Mouse (Mus musculus) monocyte, adult 5-6 weeks (primary cell): ENCODE measurements at regions not wholly inside any gene's neighbourhood (a gene's known extent, or its start where the extent isn't known, plus 50 kb on each side); places are given as distances from the start of the nearest gene placed in this dataset.
A peak's percentile ranks its signal among the peaks of the same experiment; 100 is the strongest.

ENCODE experiments used
- ATAC-seq: fragments of 153-309, 156-312 bp; replicated peaks from 2 replicates; pipeline ENCODE4 v1.8.0; 2017; ENCODE audit warnings: mild to moderate bottlenecking; ENCODE audit not compliant: low TSS enrichment, insufficient number of reproducible peaks, severe bottlenecking, poor library complexity, low FRiP score

DNA sequence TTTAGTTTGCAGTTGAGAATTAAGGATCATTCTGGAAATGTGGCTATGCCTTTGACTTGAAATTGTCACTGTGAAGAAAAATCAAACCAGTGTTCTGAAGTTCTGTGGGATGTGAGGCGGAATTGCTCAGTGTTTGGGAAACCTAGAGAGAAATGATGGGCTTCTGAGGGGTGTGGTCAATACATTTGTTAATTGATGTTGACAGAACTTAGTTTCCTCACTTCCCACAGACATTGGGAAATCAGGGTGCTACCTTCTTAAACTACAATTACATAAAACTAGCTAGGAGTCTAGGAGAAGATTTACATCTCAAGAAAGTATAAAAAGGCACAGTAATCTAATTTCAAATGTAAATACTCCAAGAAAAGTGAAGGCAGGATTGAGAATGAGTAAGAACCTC is 151.1 kb upstream of the Tusc1 start:
- 0 out of 2 replicates have a peak, but pooled peaks have one; percentile 61 for ATAC-seq

DNA sequence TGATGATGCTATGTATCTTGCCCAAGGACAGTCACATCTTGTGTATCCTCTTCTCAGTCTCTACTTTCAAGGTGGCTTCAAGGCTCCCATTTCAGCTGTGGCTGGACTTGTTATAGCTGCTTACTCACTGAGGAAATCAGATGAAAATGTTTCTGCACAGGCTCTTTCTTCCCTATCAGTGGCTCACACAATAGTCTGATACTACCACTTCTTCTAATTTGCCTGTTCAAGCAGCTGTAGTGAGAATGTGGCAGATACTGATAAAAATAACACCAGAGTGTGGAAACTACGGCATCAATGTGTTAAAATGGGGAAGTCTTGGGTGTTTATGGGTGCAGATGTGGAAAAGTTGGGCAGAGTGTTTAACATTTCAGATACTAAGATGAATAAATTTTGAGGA is 145.9 kb upstream of the Tusc1 start:
- ATAC-seq, result peak; percentile 91

DNA sequence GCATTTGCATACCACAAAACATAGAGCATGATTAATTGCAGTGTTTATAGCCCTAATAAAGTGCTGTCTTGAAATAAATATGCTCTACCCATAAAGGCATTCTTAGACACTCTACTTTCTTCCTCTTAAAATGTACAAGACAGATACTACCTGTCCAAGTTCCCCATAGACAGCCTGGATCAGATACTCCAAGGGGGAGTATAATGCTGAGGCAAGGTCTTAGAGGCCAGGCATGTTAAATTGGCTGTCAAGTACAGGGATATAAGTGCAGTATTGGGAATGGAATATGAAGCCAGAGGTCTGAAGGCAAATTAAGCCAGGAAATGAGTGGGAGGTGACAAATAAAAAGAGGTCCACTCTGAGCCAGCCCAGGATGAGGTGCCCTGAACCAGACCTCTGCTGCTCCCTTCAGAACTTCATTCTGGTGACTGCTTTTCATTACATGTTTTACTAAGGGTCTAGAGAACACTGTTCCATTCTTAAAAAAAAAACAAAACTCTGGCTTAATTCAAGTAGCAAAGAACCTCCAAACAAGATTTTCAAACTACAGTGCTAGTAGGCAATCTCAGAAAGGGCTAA is 142.0 kb upstream of the Tusc1 start:
- ATAC-seq, result no peak

DNA sequence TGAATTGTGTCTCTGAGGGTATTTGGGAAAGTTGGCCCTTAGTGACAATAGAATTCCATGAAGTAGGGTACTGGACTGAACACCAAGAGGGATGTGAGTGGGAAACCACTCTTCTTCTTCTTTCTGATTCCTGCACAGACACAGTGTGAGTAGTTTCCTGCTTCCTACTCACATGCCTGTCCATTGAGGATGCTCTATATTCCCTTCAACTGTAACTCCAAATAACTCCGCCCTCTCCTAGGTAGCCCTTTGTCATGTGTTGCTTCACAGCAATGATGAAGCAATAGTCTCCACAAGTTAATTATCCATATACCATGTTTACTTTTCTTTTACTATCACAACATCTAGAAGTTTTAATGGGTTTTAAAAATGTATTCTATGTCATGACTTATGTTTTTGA is 132.7 kb upstream of the Tusc1 start:
- no peak for ATAC-seq

DNA sequence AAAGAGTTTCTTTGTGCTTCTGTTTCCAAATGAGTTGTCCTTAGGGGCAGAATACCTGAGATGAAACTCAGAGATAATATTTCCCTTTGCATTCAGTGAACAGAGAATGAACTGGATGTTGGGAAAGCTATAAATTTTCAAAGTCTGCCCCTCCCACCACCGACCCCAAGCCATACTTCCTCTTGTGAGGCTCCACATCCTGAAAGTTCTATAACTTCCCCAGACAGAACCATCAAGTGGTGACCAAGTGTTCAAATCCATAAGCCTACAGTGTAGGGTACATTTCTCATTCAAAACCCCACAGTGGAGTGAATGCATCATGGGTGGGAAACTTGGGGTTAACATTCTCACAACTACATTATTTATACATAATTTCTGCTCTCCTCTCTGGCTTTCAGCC is 132.1 kb upstream of the Tusc1 start:
- ATAC-seq, result 0 out of 2 replicates have a peak, but pooled peaks have one; percentile 66

DNA sequence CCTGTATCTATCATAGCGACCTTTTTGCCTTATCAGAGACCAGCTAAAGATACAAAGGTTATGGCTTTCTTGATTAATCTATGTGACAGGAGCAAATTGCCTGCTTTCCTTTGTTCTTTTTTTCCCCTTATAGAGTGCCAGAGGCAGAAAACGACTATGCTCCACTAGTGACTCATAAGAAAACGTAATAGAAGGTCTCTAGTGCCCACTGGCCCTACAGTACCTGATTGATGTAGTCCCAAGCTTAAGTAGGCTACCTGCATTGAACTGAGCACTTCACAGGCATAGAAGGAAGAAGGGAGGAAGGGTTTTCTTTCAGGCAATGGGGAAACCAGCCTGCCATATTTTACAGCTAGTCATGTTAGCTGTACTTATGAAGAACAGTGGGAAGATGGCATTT is 116.0 kb upstream of the Tusc1 start:
- no peak for ATAC-seq

DNA sequence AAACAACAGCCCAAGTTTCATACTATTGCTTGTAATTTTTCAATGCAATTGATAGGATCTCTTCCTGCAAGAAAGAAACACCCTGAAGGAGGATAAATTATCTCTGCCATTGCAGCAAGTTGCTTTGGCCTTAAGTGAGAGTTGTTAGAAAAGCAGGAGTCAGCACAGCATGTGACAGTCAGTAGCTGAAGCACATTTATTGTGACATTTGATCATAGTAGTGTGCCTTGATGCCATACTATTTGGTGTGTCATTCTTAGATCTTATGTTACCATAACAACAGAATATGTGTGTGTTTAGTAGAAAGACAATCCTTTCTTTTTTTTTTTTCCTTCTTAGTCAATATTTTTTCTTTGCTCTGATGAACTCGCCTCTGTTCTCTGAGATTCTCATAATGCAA is 115.5 kb upstream of the Tusc1 start:
- no peak for ATAC-seq

DNA sequence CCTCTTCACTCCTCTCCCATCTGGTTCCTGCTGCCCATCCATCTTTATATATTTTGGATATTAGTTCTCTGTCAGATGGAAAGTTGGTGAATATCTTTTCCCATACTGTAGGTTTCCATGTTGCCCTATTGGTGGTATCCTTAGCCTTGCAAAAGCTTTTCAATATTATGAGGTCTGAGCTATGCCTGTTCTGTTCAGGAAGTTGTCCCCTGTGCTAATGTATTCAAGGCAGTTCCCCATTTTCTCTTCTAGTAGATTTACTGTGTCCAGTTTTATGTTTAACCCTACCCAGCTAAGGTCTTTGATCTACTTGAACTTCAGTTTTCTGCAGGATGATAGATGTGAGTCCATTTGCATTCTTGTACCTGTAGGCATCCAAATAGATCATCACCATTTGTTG is 109.4 kb upstream of the Tusc1 start:
- ATAC-seq, result 0 out of 2 replicates have a peak, but pooled peaks have one; percentile 40

DNA sequence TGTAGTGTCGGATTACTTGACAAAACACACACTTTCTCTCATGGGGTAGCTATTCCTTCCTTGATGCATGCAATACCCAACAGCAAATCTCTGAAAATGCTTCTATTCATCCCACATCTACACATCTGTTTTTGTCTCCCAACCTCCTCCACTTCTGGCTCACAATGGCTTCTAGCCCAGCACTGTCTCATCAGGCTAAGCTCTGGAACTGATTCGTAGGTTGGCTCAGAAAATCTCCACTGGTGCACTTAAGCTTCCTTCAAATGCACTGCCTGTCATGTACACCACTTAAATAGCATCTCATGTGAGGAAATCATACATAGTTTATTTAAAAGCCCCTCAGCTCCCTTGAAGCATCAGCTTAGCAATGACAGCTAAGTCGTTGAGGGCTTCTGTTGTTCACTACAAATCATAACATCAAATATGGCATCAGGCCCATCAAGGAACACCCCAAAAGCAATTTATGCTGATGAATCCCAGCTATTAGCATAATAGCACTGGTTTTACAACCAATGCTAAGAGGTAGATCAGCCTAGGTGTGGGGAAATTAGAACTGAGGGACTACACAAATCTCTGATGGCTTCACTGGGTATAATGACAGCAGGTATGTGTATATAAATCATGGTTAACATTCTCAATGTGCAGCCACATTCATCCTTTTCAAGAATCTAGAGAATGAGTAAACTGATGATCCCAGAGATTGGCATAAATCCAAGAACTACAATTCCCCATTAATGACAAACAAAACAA is 103.5 kb upstream of the Tusc1 start:
- ATAC-seq, result no peak

DNA sequence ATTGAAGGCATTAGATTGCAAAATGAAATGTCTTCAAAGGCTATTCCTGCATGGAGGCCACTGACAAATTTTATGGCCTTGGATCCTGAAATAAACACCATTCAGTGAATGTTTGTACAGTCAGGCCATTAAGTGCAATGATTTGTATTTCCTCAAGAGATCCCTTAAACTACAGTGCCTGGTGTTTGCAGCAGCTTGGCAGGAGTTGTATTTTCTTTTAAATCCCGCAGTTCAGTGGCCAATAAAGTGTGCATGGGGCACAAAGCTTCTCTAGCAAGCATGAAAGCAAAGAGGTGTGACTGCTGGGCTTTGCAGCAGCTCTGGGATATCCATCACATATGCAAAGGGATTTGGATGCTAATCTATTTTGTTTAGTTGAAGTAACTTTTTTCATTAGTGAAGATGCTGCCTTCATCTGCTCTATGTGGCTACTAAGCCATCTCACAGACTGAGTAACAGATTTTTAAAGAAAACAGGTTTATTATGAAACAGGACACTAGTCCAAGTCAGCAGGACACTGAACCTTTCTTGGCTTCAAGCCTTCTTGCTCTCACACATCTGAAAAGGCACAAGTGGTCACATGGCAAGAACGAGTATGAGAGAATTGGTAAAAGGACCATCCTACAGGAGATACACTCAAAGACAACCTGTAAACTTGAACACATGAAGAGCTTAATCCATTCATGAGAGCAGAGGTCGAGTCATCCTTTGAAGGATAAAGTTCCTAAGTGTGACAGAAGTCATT is 102.2 kb upstream of the Tusc1 start:
- ATAC-seq, result no peak

DNA sequence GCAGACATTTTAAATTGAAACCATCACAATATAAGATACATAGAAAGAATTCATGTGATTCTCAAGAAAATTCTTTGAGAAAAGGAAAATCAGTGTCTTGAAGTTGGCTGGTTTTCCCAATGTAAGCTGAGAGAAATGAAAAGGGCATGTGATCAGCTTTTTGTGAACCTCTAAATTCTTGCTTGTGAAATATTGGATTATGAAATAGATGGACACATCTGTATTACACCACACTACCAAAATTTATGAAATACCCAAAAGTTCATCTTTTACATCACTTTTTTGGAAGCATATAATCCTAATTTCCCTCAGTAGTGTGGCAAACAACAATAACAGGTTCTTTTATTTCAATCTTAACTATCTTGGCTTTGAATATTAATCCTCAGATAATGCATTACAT is 77.4 kb upstream of the Tusc1 start:
- 0 out of 2 replicates have a peak, but pooled peaks have one; percentile 43 for ATAC-seq

DNA sequence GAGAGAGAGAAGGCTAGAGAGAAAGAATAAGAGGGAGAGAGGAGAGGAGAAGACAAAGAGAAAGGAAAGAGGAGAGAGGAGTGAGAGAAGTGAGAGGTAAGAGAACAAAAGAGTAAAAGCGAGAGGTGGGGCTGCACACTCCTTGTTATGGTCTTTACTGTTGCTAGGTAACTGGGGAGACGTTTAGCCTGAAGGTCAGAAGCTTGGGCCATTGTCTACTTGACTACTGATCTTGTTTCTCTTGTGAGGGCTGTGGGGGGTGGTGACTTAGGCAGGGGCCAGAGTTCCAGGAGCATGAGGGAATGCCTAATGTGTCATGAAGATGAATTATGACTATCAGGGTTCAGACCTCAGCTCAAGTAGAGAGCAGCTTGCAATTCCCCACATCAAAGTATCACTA is 71.6 kb upstream of the Tusc1 start:
- ATAC-seq, result no peak

DNA sequence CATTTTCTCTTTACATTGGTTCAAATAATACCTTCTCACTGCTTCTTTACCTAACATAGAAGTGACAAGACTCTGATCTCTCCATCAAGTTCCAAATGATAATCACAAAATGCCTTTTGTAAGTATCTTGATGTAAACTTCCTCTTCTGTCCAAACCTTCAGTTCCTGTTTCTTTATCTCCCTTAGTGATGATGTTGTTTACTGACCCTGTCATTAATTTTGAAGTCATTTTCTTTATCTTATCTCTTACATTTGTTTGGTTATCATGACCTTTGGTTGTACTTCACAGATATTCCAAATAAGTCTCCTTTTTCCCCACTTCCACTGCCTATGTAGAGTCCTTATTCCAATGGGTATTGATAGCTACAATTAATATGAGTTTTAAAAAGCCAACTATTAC is 65.3 kb upstream of the Tusc1 start:
- 0 out of 2 replicates have a peak, but pooled peaks have one; percentile 43 for ATAC-seq
